Mouse (Mus musculus) gastrocnemius, postnatal 14 days (tissue): ENCODE measurements around the gene Cdkl2. TPM values are rescaled to one million over a fixed set of nuclear protein-coding genes. Genes with fewer than 3 reads are reported as not detected.

Experiments used
- DNase-seq: peaks from one replicate; pipeline ENCODE4 v3.0.0; 2021; ENCODE audit warnings: mixed read lengths
- intact Hi-C: fragments of 180-260 bp; cut with DNase I; formaldehyde crosslinking; loops from one replicate; pipeline ENCODE4 v1.15.1; 2025; ENCODE audit warnings: low total_unique reads
- total RNA-seq, 2 experiments: library from RNA; stranded (reverse); gene quantifications; 2 replicates each; pipeline ENCODE4 v1.2.3; 2021

Gene Cdkl2
- total RNA-seq, 2 experiments from 2014 or later, result 3.9 to 4.6 TPM

DNA sequence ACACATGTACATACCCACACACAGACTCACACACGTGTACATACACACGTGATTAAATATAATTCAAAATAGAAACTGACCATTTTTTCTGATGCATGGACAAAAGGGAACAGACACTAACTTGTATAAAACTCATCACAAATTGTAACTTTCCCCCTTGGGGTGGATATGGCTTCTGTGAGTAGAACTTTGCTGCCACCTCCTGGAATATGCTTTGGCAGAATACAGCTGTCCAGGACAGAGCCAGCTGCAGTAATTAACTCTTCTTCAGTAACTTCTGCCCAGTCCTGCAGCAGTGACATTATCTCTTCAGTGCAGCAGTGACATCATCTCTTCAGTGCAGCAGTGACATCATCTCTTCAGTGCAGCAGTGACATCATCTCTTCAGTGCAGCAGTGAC, 40.7 kb downstream of the Cdkl2 start:
- intact Hi-C loops, result no loop called here
- no peak for DNase-seq

DNA sequence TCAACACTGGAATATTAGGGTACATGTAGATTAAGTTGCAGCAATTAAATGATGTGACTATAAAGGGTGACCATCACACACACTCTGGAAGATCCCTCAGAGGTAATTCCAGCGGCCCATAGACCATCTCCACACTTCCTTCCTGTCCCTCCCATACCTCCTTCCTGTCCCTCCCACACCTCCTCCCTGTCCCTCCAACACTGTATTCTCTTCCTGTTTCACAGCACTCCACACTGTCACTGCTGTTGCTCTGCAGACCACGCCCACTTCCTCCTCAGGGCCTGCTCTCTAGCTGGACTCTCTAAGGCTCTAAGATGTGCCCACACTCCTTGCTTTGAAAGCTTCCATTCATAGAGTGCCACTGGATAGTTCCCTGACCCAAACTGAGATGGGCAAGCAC, 42.9 kb downstream of the Cdkl2 start:
- intact Hi-C loops, result no loop called here
- no peak for DNase-seq

GRCm38 (mm10) chr5:91994546-91994945, 49.1 kb downstream of the Cdkl2 start:
- intact Hi-C loops, result no loop called here
- DNase-seq, result no peak

- no peak for DNase-seq
- intact Hi-C loops, result no loop called here
These were observed 50.6 kb downstream of the Cdkl2 start for GRCm38 (mm10) chr5:91993061-91993460.

- intact Hi-C loops, result no loop called here
- DNase-seq, result no peak
These were observed 52.3 kb downstream of the Cdkl2 start for GRCm38 (mm10) chr5:91991191-91991937.

DNA sequence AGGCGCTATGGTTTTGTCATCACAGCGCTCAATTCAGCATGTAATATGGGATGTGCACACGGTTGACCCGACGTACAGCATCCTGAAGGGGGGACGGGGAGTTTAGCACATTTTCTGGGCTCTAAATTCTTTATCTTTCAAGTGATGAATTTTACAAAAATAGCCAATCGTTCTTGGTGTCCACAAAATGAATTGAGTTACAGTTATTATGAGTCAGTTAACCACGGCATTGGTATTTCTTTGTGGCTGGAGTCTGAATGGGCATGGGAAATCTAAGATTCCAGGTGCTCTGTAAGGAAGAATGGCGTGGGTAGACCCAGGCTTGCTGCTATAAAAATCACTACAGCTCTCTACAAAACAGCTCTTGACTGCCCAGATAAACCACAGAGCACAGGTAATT, 54.4 kb downstream of the Cdkl2 start:
- DNase-seq, result no peak
- intact Hi-C loops, result no loop called here

DNA sequence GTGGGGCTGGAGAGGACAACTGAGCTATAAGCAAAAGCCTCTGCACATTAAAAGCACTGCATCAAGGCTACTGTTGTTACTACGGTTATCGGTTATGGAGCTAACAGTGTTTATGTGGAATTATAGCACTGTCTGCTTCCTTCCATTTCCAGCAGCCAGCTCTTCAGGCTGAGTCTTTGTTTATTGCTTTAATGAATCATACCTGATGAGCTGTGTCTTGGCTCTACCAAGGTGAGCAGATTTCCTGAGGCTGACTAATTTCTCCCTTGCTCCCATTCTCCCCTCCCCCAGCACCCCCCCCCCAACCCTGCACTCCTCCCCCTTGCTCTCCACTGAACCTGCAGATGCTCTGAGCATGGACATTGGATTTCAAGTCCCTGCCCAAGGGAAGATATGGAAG, 55.9 kb downstream of the Cdkl2 start:
- DNase-seq, result no peak
- intact Hi-C loops, result no loop called here

DNA sequence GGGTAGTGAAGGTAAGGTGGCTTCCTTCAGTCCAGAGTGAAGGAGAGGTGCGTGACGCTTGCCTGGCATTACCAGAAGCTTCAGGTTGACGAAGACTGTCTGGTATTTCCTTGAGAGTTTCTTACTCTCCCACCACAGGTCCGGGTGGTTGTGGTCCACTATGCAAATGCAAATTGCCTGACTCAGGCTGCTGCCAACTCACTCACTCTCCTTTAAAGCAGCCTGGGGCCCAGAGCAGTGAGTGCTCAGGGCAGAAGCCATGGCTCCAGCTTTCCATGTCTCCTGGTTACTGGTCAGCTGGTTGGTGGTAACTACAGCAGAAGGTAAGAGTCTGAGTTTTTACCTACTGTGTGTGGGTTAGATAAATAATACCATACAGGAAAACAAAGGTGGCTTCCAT, 56.4 kb downstream of the Cdkl2 start, which contains the start of gene Odaph:
TSS of gene Odaph (plus strand) at position 240 of the 400 bp plus-strand sequence.
- no peak for DNase-seq
- intact Hi-C loops, result no loop called here

GRCm38 (mm10) chr5:91985721-91986120, 58.0 kb downstream of the Cdkl2 start:
- intact Hi-C loops, result no loop called here

GRCm38 (mm10) chr5:91983490-91983889, 60.2 kb downstream of the Cdkl2 start:
- DNase-seq, result no peak
- intact Hi-C loops, result no loop called here

More at GRCm38 (mm10) chr5:91985721-91986120, 58.0 kb downstream of the Cdkl2 start:
- no peak for DNase-seq

DNA sequence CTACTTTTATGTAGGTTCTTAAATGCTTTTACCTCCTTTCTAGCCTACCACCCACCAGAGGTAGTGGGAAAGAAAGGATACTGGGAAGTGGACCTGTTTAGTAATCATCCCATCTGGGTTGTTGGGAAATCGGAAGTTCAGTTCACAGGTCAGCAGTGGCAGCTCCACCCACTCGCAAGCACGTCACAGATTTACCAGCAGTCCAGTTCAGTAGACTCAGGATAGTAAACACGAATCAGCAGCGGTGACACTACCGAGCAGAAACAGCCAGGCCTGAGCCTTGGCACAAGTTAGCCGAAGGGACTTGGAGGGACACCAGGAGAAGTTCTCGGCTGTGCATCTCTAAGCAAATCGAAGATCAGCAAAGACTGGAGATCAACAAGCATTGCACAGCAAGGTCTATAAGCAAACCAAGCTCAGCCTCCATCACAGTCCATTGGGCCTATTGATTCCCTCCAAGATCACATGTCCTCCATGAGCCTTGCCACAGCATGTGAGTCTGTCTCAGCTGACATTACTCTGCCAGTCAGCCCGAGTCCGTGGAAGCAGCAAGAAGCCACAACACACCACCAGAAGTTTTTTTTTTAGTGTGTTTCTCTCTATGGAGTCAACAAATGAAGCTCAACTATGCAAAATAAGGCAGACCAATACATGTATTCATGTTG, 62.4 kb downstream of the Cdkl2 start:
- intact Hi-C loops, result no loop called here
- DNase-seq, result no peak

DNA sequence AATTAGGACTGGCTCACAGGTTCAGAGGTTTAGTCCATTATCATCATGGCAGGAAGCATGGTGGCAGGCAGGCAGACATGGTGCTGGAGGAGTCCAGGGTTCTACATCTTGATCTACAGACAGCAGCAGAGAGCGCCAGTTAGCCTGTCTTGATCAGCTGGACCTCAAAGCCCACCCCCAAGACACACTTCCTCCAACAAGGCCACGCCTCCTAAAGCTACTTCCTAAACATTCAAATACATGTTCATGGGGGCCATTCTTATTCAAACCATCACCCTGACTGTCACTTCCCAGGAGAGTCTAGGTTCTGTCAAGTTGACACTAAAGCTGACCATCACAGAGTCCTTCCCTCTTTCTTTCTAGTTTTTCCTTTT, 66.3 kb downstream of the Cdkl2 start:
- intact Hi-C loops, result no loop called here

DNA sequence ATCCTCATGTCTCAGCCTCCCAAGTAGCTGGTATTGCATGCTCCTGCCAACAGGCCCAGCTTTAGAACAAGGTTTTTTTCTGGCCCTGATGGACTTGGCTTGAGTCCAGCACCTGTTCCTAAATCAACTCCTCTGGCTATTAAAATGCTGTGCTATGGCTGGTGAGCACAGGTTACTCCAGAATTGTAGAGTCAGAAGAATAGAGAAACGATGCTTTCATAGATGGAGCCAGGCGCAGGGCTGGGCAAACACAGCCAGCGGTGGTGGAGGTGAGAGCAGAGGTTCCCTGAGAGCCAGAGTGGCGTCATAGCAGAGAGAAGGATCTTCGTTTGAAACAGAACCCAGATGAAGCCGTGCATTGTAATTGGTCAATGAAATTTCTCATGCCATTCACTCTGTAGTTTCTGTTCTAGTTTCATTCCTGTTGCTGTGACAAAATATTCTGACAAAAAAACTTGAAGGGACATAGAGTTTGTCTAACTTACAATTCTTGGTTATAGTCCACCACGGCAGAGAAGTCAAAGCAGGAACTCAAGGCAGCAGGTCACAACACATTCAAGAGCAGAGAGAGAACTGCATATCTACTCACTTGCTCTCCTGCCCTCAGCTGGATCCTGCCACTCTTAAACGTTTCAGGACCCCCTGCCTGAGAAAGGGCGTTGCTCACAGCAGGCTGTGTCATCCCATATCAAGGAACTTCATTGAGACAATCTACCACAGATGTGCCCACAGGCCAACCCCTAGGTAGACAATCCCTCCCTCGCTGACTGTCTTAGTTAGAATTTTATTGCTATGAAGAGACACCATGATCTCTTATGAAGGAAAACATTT, 66.9 kb downstream of the Cdkl2 start:
- DNase-seq, result no peak
- intact Hi-C loops, result no loop called here

More for the DNA sequence above, 66.3 kb downstream of the Cdkl2 start:
- no peak for DNase-seq

DNA sequence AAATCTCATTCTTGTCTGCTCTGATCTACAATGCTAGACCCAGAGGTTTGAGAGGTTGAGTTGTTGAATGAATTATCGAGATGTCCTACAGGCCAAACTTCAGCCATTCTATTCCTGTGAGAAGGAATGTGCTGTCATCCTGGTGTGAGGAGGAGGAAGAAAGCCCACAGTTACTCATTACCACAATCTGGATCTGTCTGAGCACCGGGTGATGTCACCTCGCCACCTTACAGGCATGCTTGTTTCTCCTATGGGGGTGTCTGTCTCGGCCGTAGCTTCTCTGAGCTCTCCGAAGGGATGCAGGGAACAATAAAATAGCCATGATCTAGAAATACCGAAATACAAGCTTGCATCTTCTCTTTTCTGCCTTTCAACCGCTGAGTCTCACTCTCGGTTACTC, 67.9 kb downstream of the Cdkl2 start:
- no peak for DNase-seq
- intact Hi-C loops, result no loop called here

DNA sequence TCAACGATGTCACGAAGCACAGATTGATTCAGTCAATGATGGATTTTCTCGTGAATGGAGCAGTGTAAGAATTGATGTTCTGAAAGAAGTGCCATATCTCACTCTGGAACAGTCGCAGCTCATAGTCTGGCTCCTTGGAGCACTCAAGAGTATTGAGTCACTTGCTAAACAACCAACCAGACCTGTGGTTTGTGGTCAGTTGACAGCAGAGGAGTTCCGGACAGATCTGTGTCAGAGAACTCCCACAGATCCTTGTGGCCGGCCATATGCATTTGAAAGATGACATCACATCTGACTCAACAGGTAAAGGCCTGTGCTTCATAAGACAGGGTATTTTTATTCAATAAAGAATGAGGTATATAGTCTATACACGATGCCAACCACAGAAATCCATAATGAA, 69.7 kb downstream of the Cdkl2 start:
- intact Hi-C loops, result no loop called here
- no peak for DNase-seq

DNA sequence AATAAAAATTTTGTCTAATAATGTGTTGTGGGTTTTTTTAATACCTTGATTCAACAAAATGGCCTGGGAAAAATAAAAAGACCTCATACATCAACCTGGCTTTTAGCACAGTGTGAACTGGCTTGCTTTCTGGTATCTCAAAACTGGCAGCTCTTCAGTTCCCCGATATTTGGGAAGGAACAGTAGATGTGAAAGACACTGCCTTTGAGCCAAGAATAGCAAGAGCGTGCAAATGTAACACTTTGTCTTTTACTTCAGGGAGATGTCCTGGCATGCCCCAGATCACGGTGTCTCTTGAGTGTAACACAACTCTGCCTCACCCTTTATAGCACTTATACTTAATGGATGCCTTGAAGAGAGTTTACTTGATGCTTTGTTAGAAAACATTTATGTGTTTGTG, 71.6 kb downstream of the Cdkl2 start:
- no peak for DNase-seq
- intact Hi-C loops, result no loop called here

DNA sequence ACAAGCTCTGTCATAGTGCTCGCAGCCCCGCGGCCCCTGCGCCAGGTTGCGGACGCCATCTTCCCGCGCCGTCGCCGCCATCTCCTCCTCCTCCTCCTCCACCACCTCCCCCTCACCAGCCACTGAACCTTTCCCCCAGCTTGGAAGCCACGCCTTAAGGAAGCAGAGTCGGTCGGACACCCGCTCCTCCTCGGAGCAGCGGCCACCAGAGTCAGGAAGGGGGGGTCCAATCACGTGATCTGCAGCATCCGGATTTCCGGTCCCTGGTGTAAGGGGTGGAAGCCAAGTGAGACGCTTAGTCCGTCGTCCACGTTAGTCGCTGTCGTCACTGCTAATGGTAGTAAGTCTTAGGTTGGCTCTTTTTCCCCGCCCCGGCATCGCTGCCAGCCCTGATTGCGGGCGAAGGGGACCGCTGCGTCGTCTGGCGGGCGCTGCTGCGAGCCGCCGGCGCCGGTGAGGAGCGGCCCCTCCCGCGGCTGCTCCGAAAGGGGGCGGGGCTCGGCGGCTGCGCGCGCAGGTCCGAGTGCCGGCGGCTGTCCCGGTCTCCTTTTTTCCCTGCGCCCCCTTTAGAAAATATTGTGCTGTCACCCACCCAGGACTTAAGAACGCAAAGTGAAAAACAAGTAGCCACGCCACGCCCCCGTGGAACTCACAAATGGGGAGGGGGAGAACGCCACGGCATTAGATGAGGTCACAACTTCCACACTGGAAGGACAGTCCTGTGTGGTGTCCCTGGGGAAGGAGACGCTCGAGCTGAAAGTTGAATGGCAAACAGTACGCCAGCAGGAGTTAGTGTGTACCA, 80.8 kb downstream of the Cdkl2 start, which contains the start of gene Rchy1:
TSS of gene Rchy1 (minus strand) at position 430 of the 802 bp plus-strand sequence.
- DNase-seq, result peak; percentile 94
- intact Hi-C loops, result loop anchor here (5.0 kb wide), 1 partner anchor 154 kb away; no protein-coding TSS in a partner anchor

- intact Hi-C loops, result loop anchor here (5.0 kb wide), 1 partner anchor 155 kb away; no protein-coding TSS in a partner anchor
- no peak for DNase-seq
These were observed 81.4 kb downstream of the Cdkl2 start for GRCm38 (mm10) chr5:91962259-91962638.

DNA sequence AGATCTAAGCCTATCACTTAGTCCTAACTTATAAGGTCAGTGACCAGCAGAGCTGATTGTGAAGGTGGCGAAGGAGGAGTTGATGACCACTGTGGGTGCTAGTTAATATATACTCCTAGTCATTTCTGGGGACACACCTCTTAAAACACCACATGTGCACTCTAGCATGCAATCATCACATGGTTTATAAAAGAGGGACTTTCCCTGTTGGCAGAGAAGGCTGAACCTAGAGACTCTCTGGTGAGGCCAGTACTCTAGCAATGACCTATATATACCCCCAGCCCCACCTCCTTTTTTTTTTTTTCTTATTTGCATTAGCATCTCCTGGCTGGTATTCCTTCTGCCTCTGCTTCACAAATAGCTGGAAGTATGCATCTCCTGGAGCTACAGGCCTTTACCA, 82.3 kb downstream of the Cdkl2 start:
- intact Hi-C loops, result loop anchor here (5.0 kb wide), 1 partner anchor 156 kb away; no protein-coding TSS in a partner anchor
- DNase-seq, result no peak
